Mouse (Mus musculus) heart, adult 11 months (tissue): Measurements from ENCODE around the gene Gpr156.

ENCODE experiments used
- DNase-seq: peaks from one replicate; pipeline ENCODE4 v3.0.0; 2022

The Gpr156 gene

DNA sequence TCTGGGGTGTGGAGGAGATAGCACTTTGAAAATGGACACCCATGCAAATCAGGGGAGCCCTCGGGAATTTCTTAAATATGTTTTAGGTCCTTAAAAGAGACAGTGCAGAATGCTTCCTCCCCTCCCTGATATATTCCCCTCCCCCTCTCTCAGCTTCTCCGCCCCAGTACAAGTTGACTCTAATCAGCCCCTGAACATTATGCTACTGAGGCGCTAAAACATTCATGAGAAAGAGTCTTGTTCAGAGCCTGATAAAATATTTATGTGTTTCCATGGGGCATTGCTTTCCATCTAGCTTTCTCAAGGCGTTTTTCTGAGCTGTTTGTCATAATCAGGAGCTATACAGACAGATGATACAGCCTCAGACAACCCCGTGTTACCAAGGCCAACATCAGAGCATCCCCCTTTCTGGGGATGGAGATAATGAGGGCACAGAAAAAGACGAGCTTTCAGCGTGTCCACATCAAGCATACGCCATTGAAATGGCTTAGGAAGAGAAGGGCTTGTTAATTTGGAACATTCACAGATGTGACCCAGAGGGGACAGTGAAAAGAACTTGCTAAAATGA, 4.6 kb downstream of the Gpr156 start:
- no peak for DNase-seq

DNA sequence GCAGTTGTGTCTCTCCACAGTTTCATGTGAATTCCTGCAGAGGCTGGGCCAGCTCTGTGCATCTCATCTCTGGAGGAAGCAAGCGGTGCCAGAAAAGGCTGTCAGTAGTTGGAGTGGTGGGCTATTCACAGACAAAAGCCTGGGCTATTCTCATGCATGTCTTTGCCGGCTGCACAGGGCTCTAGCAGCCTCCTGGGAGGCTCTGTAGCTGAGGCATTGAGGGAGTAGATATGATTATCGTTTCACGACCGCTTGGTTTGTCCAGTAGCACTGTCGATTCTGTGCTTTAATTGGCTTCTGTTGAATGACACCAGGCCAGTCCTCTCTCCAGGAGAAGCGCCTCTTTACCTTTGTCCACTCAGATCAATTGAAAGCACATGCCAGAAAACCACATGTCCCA, 9.8 kb downstream of the Gpr156 start:
- DNase-seq: no peak

DNA sequence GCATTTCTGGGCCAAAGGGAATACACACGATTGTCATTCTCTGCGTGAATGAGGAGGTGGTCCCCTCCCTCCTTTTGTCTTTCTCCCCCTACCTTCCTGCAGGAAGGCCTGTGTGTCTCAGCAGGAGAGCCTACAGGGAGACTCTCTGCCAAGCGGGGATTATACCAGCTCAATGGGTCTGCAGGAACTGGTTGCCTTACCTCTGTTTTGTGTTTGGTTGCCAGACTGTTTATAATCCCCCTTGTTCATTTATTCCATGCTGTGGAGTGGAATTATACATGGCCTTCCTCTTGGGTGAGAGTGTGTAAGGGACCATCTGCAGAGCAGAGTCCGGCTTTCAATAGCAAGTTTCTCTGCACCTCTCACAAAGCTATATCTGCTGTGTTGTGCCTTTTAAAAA, 10.8 kb downstream of the Gpr156 start:
- no peak for DNase-seq

DNA sequence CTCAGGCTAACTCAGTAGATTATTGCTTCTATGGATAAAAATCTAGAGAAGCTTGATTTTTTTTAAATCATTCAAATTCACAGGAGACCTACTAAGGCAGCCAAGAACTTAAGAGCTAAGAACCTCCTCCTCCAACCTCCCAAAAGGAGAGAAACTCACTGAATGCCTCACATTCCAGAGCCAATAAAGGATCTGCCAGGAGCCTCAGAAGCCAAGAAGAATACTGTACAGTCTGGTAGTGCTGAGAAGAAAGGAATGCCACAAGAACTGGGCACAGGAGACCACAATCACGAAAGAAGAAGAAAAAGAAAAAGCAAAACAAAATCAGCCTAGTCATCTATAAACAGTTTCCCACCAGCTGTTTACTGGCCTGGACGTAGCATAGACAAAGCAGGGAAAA, 12.7 kb downstream of the Gpr156 start:
- DNase-seq: no peak

DNA sequence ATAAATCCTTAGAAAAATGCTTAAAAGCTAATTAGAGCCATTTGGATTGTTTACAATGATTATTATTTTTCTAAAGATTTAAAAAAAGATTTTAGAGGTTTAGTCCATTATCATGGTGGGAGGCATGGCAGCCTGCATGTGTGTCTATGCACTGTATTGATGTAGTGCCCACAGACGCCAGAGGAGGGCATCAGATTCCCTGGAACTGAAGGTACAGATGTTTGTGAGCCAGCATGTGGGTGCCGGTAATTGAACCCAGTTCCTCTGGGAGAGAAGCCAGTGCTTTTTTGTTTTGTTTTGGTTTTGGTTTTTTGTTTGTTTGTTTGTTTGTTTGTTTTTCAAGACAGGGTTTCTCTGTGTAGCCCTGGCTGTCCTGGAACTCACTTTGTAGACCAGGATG, 13.3 kb downstream of the Gpr156 start:
- DNase-seq: no peak

DNA sequence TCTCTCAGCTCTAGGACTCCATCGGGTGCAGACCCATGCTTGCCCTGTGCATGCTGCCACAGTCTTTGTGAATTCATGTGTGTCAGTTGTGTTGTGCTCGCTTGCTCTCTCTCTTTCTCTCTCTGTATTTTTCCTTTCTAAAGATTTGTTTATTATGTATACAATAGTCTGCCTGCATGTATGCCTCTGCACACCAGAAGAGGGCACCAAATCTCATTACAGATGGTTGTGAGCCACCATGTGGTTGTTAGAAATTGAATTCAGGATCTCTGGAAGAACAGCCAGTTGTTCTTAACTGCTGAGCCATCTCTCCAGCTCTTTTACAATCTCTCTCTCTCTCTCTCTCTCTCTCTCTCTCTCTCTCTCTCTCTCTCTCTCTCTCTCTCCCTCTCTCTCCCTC, 18.6 kb downstream of the Gpr156 start:
- no peak for DNase-seq

DNA sequence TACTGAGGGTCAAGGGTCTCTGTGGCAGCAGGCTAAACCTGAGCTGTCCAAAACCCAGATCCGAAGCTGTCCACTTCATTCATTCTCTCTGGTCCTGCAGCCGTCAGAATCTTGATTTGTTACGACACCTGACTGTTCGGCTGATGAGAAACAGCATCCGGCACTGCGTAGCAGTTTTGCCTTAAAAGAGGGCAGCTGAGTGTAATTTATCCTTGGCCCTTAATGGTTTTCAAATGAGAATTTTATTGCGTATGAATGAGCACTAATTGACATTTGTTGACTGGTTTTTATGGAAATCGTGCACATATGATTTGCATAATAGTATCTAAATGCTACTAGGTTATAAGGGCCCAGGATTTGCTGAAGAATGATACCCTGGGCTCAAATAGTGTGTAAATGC, 21.0 kb downstream of the Gpr156 start:
- DNase-seq: no peak

DNA sequence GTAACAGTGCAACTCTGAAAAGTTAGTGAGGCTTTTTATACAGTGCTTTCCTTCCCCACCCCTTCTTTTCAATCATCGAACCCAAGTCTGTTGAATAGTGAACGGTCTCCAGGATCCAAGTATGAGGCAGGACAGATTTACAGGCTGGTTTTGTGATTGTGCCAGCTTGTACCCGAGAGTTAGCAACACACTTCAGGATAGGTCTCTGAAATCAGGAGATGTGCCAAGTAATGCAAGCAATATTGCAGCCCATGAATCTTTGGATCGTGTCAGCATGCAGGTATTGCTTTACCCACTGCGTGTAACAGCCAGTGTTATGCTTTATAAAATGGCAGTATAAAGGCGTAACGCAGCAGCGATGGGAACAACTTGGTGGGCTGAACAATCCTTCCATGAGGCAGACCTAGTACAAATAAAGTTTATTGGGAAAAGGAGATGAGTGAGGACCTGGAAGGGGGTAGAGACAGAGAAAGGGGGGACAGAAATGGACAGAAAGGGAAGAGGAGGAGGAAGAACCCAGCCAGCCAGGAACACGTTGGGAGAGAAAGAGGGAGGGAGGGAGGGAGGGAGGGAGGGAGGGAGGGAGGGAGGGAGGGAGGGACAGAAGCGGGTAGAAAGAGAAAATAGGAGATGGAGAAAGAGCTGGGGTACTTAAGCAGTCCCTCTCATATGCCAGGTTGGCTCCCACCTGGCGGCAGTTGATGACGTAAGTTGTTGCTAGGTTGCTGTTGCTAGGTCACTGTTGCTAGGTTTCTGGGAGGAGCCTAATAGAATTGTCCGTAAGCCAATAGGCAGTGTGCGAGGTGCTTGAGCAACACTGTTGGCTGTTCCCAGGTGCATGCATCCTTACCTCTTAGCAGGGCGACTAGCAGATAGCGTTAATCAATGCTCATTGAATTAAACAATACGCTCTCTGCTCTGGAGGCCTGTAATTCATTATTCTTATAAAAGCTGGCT, 22.1 kb downstream of the Gpr156 start:
- no peak for DNase-seq

DNA sequence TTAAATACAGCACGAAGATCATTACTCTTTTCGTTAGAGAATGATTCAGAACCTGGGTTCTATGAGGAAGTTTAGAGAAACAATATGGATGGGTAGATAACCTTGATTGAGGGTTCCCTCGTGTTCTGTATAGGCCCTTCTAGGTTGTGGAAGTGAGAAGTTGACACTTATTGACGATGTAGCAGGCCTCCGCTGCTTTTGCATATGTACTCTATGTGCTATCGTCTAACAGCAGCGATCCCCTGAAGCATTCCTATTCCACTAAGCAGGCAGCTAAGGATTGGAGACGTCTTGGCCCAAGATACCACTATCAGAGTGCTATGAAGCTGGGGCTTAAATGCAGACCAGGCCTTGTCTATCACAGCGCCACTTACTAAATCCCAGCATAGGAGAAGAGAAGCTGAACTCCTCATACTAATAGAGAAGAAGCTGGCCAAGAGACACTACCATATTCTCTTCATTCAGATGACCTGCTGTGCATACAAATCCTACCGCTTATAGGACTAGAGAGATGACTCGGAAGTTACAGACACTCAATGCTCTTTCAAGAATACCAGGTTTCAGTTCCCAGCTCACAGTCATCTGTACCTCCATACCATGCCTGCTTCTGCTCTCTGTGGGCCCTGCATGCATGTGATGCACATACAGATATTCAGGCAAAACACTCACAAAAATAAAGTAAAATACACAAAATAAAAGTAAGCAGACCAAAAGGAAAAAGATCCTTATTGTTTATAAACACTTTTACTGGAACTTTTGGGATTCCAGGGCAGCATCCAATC, 23.0 kb downstream of the Gpr156 start:
- no peak for DNase-seq

DNA sequence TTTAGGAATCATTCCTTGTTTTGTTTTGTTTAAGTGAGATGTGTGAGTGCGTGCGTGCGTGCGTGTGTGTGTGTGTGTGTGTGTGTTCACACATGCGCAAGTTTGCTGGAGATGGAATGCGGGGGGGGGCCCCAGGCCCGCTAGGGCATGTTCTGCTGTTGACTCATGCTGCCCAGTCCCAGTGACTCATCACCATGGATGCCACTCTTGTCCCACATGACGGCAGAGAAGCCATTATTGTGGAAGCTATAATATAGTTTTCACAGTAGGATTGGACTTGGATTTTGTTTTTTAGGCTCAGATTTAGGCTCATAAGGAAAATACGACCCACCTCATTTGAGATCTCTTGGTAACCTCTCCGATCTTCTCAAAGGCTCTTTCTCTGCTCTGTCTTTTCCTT, 24.0 kb downstream of the Gpr156 start:
- no peak for DNase-seq

DNA sequence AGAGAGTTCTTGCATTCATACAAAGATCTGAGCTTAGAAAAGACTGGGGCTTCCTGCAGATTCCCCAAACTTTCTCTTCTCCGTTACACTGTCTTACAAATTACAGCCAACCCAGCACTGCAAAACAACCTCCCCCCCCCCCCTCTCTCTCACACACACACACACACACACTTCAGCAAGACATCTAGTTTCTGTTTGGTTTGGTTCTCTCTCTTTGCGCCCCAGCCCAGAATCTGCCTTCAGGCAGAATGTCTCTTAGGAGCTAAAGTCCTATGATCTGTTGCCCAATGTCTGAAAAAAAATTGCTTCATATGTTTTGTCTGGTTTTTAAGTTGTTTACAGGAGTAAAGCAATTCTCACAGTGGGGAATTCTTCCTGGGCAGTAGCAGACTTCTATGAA, 27.4 kb downstream of the Gpr156 start:
- peak; percentile 91 for DNase-seq

DNA sequence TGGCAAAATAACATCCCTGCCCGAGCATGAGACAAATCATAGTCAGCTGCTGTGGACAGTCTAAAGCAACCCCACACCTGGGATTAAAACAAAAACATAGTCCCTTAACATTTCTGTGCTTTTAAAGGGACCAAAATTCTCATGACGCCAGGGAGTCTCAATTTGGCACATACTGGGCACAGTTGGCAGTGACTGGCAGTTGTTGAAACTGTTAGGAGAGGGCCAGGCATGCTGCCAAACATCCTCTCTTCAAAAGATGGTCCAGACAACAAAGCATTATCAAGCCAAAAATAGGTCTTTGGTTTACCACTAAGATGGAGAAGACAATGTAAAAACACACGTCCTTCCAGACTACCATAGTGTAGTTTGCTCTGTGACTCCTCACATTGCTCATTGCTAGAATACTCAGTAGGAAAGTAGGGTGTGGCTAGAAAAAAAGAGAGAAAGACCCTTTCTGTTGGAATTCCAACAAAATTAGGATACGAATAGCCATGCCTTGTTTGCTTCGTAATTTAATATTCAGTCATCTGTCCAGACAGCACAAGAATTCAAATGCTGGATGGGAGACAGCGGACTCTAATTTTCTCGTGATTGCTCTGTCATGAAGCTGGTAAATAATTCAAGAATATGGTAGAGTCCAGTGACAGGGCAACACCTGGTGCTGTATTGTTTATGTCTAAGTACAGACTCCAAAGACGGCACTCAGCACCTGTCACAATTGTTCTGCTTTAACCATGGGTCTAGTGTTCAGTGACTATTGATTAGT, 28.9 kb downstream of the Gpr156 start:
- DNase-seq: peak; percentile 76

DNA sequence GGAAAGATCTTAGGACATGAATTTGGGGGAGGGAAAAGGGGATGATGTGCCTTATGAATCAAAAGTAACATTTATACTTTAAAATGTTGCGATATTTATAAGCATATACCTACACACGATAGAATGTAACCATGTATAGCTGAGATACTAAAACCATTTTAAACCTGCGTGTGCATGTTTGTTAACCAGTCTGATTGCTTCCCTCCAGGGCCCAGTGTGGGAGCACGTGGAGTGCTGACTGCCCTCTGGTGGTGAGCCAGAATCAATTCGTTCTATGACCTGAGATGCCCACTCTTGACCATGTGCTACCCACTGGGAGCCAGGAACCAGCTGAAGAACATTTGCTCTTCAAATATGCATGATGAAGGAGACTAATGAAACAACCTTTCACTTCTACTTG, 30.9 kb downstream of the Gpr156 start:
- peak; percentile 91 for DNase-seq

DNA sequence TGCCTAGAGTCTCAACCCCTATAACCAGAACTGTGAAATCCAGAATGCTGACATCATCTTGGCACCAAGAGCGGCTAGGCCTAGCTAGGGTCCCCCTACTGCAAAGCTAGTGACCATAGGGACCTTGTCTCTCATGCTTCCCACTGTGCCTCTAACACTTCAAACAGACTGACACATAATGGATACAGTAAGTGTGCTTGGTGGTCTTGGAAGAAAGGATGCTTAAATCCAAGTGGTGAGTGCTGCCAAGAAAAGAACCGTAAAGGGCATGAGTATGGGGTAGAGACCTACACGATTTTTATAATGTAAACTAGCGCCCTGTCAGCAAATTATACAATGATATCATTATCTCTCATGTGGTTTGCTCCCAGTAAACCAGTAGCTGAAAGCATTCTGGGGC, 32.1 kb downstream of the Gpr156 start:
- peak; percentile 61 for DNase-seq

DNA sequence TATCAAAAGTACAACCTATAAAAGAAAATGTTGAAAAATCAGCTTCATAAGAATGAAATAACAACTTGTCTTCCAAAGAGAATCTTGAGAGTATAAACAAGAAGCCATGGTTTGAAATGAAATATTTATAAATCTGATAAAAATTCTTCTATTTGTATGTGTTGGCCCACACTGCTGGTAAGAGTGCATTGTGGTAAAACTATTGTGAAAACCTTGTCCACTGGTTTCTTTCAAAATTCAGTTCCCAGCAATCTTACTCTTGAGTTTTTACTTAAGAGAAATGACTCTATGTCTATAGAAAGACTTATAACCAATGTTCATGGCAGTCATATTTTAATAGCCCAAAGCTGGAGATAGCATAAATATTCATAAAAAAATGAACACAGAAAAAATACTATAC, 34.9 kb downstream of the Gpr156 start:
- DNase-seq: no peak

DNA sequence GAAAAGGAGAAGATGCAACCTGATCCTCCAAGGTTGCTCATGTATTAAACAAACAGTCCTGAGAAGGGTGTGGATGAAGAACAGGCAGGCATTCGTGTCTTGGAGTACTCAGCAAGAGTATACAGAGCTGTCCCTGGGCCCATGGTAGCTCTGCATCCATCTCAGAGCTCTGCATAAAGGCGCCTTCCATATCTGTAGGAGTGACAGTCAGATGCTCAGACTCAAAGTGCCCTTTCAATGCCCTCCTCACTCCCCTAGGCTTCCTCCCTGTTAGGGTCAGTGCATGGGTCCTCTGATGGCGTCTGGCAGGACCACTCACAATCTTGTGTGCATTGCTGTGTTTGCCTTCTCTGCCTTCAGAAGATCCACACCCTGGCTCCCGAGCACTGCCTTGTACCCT, 36.9 kb downstream of the Gpr156 start:
- DNase-seq: peak; percentile 59

DNA sequence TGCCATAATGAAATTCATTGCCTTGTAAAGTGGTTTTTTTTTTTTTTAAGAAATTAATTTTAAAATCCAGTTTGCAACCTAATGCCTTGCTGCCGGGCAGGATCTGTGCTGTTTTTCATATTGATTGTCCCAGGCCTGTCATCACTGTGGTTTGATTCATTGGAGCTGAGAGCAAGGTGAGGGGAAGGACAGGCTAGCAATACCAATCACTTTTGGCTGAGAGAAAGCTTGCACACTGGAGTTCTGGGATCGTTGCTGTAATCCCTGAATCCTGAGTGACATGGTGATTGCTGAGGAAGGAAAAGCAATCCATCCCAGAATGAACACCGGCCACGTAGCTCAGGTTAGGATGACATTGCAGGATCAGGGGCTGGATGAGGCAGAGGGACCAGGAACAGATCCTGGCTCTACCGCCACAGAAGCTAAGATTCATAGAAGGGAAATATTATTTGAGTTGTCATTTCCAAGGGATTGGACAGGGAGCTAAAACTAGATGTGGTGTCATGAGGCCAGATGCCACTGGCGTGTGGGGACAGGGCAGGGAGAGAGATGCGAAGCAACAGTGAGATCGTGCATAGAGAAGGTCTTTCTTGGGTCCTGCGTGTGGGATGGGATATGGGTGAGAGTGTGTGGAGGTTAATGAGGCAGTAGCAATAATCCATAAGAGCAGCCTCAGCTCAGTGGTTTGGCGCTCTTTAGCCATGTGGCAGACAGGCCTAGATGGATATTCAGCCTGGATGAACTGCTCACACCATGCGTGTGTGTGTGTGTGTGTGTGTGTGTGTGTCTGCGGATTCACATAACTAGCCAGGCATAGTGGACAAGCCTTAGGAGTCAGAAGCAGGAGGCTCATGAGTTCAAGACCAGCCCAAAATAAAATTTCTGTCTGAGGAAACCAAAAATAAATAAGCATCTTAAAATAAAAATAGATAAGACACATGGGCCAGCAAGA, 38.0 kb downstream of the Gpr156 start:
- DNase-seq: peak; percentile 77

DNA sequence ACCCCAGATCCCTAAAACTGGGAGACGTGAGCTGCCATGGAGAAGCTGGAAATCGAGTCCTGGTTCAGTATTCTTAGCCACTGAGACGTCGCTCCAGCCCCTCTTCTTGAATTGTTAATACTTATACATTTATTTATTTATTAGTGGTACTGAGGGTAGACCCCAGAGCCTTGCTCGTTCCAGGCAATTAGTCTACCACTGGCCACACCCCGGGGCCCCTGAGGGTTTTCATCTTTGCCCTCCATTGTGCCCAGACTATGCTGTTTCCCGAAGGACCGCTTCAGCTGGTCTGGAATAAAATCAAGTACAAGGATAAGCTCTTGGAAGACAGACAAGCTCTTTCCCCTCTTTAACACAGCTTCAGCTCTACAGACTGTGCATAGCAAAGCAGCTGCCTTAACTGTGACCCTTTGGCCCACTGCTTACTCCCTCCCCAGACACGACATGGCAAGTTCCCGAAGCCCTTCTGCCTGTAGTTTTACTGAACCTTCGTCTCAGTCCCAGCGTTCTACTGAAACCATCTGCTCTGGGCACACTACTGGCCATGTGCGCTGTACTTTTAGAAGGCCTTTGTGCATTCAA, 39.1 kb downstream of the Gpr156 start:
- DNase-seq: peak; percentile 92

DNA sequence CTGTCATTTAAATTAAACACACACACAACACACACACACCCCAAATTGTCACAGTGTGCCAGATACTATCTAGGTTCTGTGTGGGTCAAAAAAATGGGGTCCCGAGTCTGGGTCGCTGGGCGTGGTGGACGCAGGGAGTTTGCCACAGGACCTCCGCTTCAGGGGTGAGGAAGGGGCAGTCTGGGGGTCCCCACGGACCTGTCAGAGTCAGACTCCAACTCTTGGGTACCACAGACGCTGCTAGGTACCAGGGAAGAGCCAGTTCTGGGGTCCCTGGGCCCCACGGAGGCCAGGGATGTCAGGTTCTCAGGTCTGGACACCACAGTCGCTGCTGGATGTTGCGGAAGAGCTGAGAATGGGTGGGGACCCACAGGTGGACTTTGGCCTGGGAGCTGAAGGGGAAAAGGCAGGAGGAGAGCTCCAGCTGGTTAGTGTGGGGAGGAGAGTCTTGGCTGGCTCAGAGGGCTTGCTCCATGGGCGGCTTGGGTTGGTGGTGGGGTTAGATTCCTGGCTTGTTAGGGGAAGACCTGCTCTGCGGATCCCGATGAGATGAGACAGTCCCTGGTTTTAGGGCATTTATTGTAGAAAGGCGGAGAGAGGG, 39.9 kb downstream of the Gpr156 start:
- peak; percentile 84 for DNase-seq

DNA sequence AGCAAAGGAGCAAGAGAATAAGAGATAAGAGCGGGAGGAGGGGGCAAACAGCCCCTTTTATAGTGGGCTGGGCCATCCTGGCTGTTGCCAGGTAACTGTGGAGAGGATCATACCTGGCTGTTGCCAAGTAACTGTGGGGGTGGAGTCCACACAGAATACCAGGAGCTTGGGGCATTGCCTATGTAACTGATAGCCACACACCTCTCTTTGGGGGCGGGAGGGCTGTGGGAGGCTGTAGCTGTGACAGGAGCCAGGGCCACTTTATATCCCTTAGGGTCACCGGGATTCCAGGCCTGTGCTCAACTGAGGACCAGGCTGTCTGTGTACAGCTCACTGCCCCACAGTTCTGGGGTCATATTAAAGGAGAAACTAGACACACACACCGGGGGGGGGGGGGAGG, 40.5 kb downstream of the Gpr156 start:
- peak; percentile 77 for DNase-seq

DNA sequence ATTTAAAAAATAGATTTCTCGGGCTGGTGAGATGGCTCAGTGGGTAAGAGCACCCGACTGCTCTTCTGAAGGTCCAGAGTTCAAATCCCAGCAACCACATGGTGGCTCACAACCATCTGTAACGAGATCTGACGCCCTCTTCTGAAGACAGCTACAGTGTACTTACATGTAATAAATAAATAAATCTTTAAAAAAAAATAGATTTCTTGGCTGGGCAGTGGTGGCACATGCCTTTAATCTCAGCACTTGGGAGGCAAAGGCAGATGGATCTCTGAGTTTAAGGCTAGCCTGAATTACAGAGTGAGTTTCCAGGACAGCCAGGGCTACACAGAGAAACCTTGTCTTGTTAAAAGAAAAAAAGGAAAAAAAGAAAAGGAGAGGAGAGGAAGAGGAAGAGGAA, 46.4 kb downstream of the Gpr156 start:
- DNase-seq: peak; percentile 56
